Mouse (Mus musculus): ENCODE data around the gene Alkbh6. TPM values are rescaled to one million over a fixed set of nuclear protein-coding genes. Genes with fewer than 3 reads are reported as not detected.

Gene Alkbh6
- polyA plus RNA-seq, 1 experiment from 2014 or later, result 107 TPM

GRCm38 (mm10) chr7:30289714-30290399 lies 18.7 kb upstream of the Alkbh6 start:
- Histone ChIP-seq H3K9me3 (ENCODE audit: control insufficient read depth, low read length) (no peaks in the 10 kb centered on the region), H3K4me2 (ENCODE audit: low read length) (no peak overlapping the region), H3K36me3 (ENCODE audit: control insufficient read depth, insufficient read depth, low read length) (peaks cover 13% of the 10 kb centered on the region), H3K4me3 (replicated peaks; ENCODE audit: low read depth, low read length) (no peak overlapping the region), H3K9ac (replicated peaks; ENCODE audit: low read length) (no peak overlapping the region), H3K4me1 (ENCODE audit: control insufficient read depth, insufficient read depth, low read length) (peaks cover 19% of the 10 kb centered on the region), H3K27ac (replicated peaks; ENCODE audit: low read depth, low read length) (no peak overlapping the region), H3K27me3 (ENCODE audit: control insufficient read depth, insufficient read depth, low read length) (no peaks in the 10 kb centered on the region)
- ATAC-seq (ENCODE audit: low FRiP score, low TSS enrichment) (no peak), DNase-seq (peak; percentile 34)
- WGBS, result 55% methylated on average over 10 of the region's 10 CpGs

- WGBS, result 6% methylated on average over 35 of the region's 35 CpGs
- Histone ChIP-seq H3K27me3 (ENCODE audit: control insufficient read depth, insufficient read depth, low read length) (no peaks in the 10 kb centered on the region), H3K4me1 (ENCODE audit: control insufficient read depth, insufficient read depth, low read length) (peaks cover 19% of the 10 kb centered on the region), H3K9ac (replicated peaks; ENCODE audit: low read length) (peak within 1 kb of the TSS; percentile 91), H3K4me3 (replicated peaks; ENCODE audit: low read depth, low read length) (peak within 1 kb of the TSS; percentile 78), H3K27ac (replicated peaks; ENCODE audit: low read depth, low read length) (peak within 1 kb of the TSS; percentile 50), H3K4me2 (ENCODE audit: low read length) (peak within 1 kb of the TSS; percentile 78), H3K36me3 (ENCODE audit: control insufficient read depth, insufficient read depth, low read length) (peaks cover 29% of the 10 kb centered on the region), H3K9me3 (ENCODE audit: control insufficient read depth, low read length) (no peaks in the 10 kb centered on the region)
- DNase-seq (peak; percentile 94), ATAC-seq (ENCODE audit: low FRiP score, low TSS enrichment) (peak; percentile 83)
These were observed 17.0 kb upstream of the Alkbh6 start, which contains the start of gene Clip3 for GRCm38 (mm10) chr7:30291215-30292131. Gene Clip3, plus strand, starts transcription at chr7:30291728.

GRCm38 (mm10) chr7:30293795-30294194 lies 14.7 kb upstream of the Alkbh6 start:
- H3K9ac ChIP-seq (replicated peaks; ENCODE audit: low read length), result no peak overlapping the region; the same call in 1 of the 2 replicates
- peaks cover 52% of the 10 kb centered on the region for H3K36me3 ChIP-seq (ENCODE audit: control insufficient read depth, insufficient read depth, low read length)
- H3K4me1 ChIP-seq (ENCODE audit: control insufficient read depth, insufficient read depth, low read length), result peaks cover 19% of the 10 kb centered on the region
- no peaks in the 10 kb centered on the region for H3K27me3 ChIP-seq (ENCODE audit: control insufficient read depth, insufficient read depth, low read length)
- no peak overlapping the region for H3K27ac ChIP-seq (replicated peaks; ENCODE audit: low read depth, low read length)
- ATAC-seq (ENCODE audit: low FRiP score, low TSS enrichment), result no peak
- H3K9me3 ChIP-seq (ENCODE audit: control insufficient read depth, low read length), result no peaks in the 10 kb centered on the region
- DNase-seq, result no peak
- H3K4me2 ChIP-seq (ENCODE audit: low read length), result peak overlapping the region; percentile 11
- no peak overlapping the region for H3K4me3 ChIP-seq (replicated peaks; ENCODE audit: low read depth, low read length)
- WGBS, result 72% methylated on average over 13 of the region's 13 CpGs

GRCm38 (mm10) chr7:30294296-30294695 lies 14.2 kb upstream of the Alkbh6 start:
- no peak for DNase-seq
- Histone ChIP-seq H3K9me3 (ENCODE audit: control insufficient read depth, low read length) (no peaks in the 10 kb centered on the region), H3K36me3 (ENCODE audit: control insufficient read depth, insufficient read depth, low read length) (peaks cover 57% of the 10 kb centered on the region), H3K27ac (replicated peaks; ENCODE audit: low read depth, low read length) (no peak overlapping the region), H3K4me2 (ENCODE audit: low read length) (peak overlapping the region; percentile 11; the same call in 1 of the 2 replicates), H3K4me3 (replicated peaks; ENCODE audit: low read depth, low read length) (no peak overlapping the region), H3K4me1 (ENCODE audit: control insufficient read depth, insufficient read depth, low read length) (peaks cover 19% of the 10 kb centered on the region), H3K27me3 (ENCODE audit: control insufficient read depth, insufficient read depth, low read length) (no peaks in the 10 kb centered on the region), H3K9ac (replicated peaks; ENCODE audit: low read length) (no peak overlapping the region; the same call in 1 of the 2 replicates)
- no peak for ATAC-seq (ENCODE audit: low FRiP score, low TSS enrichment)
- WGBS, result 94% methylated on average over 5 of the region's 5 CpGs

GRCm38 (mm10) chr7:30295103-30295502 lies 13.4 kb upstream of the Alkbh6 start:
- Histone ChIP-seq H3K27ac (replicated peaks; ENCODE audit: low read depth, low read length) (no peak overlapping the region), H3K4me1 (ENCODE audit: control insufficient read depth, insufficient read depth, low read length) (peaks cover 19% of the 10 kb centered on the region), H3K36me3 (ENCODE audit: control insufficient read depth, insufficient read depth, low read length) (peaks cover 65% of the 10 kb centered on the region), H3K27me3 (ENCODE audit: control insufficient read depth, insufficient read depth, low read length) (no peaks in the 10 kb centered on the region), H3K4me3 (replicated peaks; ENCODE audit: low read depth, low read length) (no peak overlapping the region), H3K9me3 (ENCODE audit: control insufficient read depth, low read length) (no peaks in the 10 kb centered on the region), H3K4me2 (ENCODE audit: low read length) (no peak overlapping the region), H3K9ac (replicated peaks; ENCODE audit: low read length) (no peak overlapping the region)
- no peak for DNase-seq
- ATAC-seq (ENCODE audit: low FRiP score, low TSS enrichment), result no peak
- 78% methylated on average over 10 of the region's 10 CpGs for WGBS

- Histone ChIP-seq H3K27ac (replicated peaks; ENCODE audit: low read depth, low read length) (no peak overlapping the region), H3K36me3 (ENCODE audit: control insufficient read depth, insufficient read depth, low read length) (peaks cover 81% of the 10 kb centered on the region), H3K4me1 (ENCODE audit: control insufficient read depth, insufficient read depth, low read length) (peaks cover 14% of the 10 kb centered on the region), H3K4me3 (replicated peaks; ENCODE audit: low read depth, low read length) (no peak overlapping the region), H3K9ac (replicated peaks; ENCODE audit: low read length) (no peak overlapping the region), H3K4me2 (ENCODE audit: low read length) (no peak overlapping the region), H3K27me3 (ENCODE audit: control insufficient read depth, insufficient read depth, low read length) (no peaks in the 10 kb centered on the region), H3K9me3 (ENCODE audit: control insufficient read depth, low read length) (no peaks in the 10 kb centered on the region)
- no peak for DNase-seq
- WGBS, result 96% methylated on average over 15 of the region's 15 CpGs
- no peak for ATAC-seq (ENCODE audit: low FRiP score, low TSS enrichment)
These were observed 11.7 kb upstream of the Alkbh6 start for GRCm38 (mm10) chr7:30296816-30297215.

GRCm38 (mm10) chr7:30297266-30297665 lies 11.3 kb upstream of the Alkbh6 start:
- 88% methylated on average over 16 of the region's 16 CpGs for WGBS
- H3K4me3 ChIP-seq (replicated peaks; ENCODE audit: low read depth, low read length), result no peak overlapping the region
- no peak for DNase-seq
- no peaks in the 10 kb centered on the region for H3K27me3 ChIP-seq (ENCODE audit: control insufficient read depth, insufficient read depth, low read length)
- H3K36me3 ChIP-seq (ENCODE audit: control insufficient read depth, insufficient read depth, low read length), result peaks cover 85% of the 10 kb centered on the region
- no peak overlapping the region for H3K4me2 ChIP-seq (ENCODE audit: low read length)
- no peak overlapping the region for H3K27ac ChIP-seq (replicated peaks; ENCODE audit: low read depth, low read length)
- no peak for ATAC-seq (ENCODE audit: low FRiP score, low TSS enrichment)
- H3K9me3 ChIP-seq (ENCODE audit: control insufficient read depth, low read length), result no peaks in the 10 kb centered on the region
- H3K9ac ChIP-seq (replicated peaks; ENCODE audit: low read length), result no peak overlapping the region
- peaks cover 14% of the 10 kb centered on the region for H3K4me1 ChIP-seq (ENCODE audit: control insufficient read depth, insufficient read depth, low read length)

- Histone ChIP-seq H3K27me3 (ENCODE audit: control insufficient read depth, insufficient read depth, low read length) (no peaks in the 10 kb centered on the region), H3K9ac (replicated peaks; ENCODE audit: low read length) (no peak overlapping the region), H3K36me3 (ENCODE audit: control insufficient read depth, insufficient read depth, low read length) (peaks cover 90% of the 10 kb centered on the region), H3K27ac (replicated peaks; ENCODE audit: low read depth, low read length) (no peak overlapping the region), H3K4me3 (replicated peaks; ENCODE audit: low read depth, low read length) (no peak overlapping the region), H3K9me3 (ENCODE audit: control insufficient read depth, low read length) (no peaks in the 10 kb centered on the region), H3K4me1 (ENCODE audit: control insufficient read depth, insufficient read depth, low read length) (no peaks in the 10 kb centered on the region), H3K4me2 (ENCODE audit: low read length) (no peak overlapping the region)
- DNase-seq (peak; percentile 73), ATAC-seq (ENCODE audit: low FRiP score, low TSS enrichment) (no peak)
- 65% methylated on average over 3 of the region's 3 CpGs for WGBS
These were observed 7.6 kb upstream of the Alkbh6 start for GRCm38 (mm10) chr7:30300914-30301313.
